8 mouse cellular contexts compared by ENCODE assay signal in genomic region chr11:96916044-96916884, GRCm38 (mm10). TPM values are rescaled to one million over a fixed set of nuclear protein-coding genes. Genes with fewer than 3 reads are reported as not detected.
DNase-seq lines count a peak whose midpoint lies in the region; ATAC-seq lines count a peak whose summit lies in the region.

Gene Cdk5rap3, minus strand, starts transcription at chr11:96916496.

- peak within 1 kb of the TSS; percentile 91 for H3K4me2 ChIP-seq in heart, embryonic 14.5 days (ENCODE audit: low read length)
- peak within 1 kb of the TSS; percentile 84 for H3K4me2 ChIP-seq in liver, embryonic 13.5 days
- H3K4me2 ChIP-seq in stomach, embryonic 16.5 days (ENCODE audit: low read depth, low read length): peak within 1 kb of the TSS; percentile 87

- peak within 1 kb of the TSS; percentile 41 to 64; a peak in 3 of 4 replicates for H3K27ac ChIP-seq in heart, embryonic 14.5 days (replicated peaks in 1 of 2; ENCODE audit: control insufficient read depth in 1 of 2, insufficient read depth in 1 of 2, low read depth in 2 of 2, low read length in 2 of 2)
- peak within 1 kb of the TSS; percentile 99 for H3K27ac ChIP-seq in liver, embryonic 13.5 days
- peak within 1 kb of the TSS; percentile 60 for H3K27ac ChIP-seq in stomach, embryonic 16.5 days (ENCODE audit: low read length)

- H3K4me3 ChIP-seq in heart, embryonic 14.5 days (ENCODE audit: control insufficient read depth in 1 of 2, insufficient read depth in 1 of 2, low read depth in 1 of 2, low read length in 2 of 2): peak within 1 kb of the TSS; percentile 77 to 82
- peak within 1 kb of the TSS; percentile 79 for H3K4me3 ChIP-seq in liver, embryonic 13.5 days (replicated peaks)
- peak within 1 kb of the TSS; percentile 66 for H3K4me3 ChIP-seq in stomach, embryonic 16.5 days (replicated peaks; ENCODE audit: low read length)

- peak; percentile 99 for DNase-seq in c-Kit-negative CD71-positive TER-119-positive erythroid progenitor cells, embryonic 14.5 days (ENCODE audit: low read depth, low spot score)
- peak; percentile 95 for DNase-seq in fibroblast of lung, adult 2 months (ENCODE audit: low read depth)
- DNase-seq in kidney, postnatal 14 days: peak; percentile 99
- peak; percentile 100 for DNase-seq in liver, embryonic 13.5 days
- DNase-seq in neural tube, embryonic 10.5 days (ENCODE audit: extremely low spot score, low spot score): peak; percentile 100

- H3K9me3 ChIP-seq in heart, embryonic 14.5 days (ENCODE audit: control insufficient read depth, low read length): no peaks in the 10 kb centered on the region
- H3K9me3 ChIP-seq in liver, embryonic 13.5 days (replicated peaks): no peaks in the 10 kb centered on the region
- H3K9me3 ChIP-seq in stomach, embryonic 16.5 days (replicated peaks; ENCODE audit: control insufficient read depth, low read length): no peaks in the 10 kb centered on the region

- H3K27me3 ChIP-seq in heart, embryonic 14.5 days (ENCODE audit: control insufficient read depth, insufficient read depth, low read length): no peaks in the 10 kb centered on the region
- H3K27me3 ChIP-seq in liver, embryonic 13.5 days: no peaks in the 10 kb centered on the region
- no peaks in the 10 kb centered on the region for H3K27me3 ChIP-seq in stomach, embryonic 16.5 days (ENCODE audit: control insufficient read depth, insufficient read depth, low read length)

- H3K36me3 ChIP-seq in heart, embryonic 14.5 days (ENCODE audit: control insufficient read depth, insufficient read depth, low read length): peaks cover 12% of the 10 kb centered on the region; the same call in 1 of the 2 replicates
- peaks cover 10% of the 10 kb centered on the region for H3K36me3 ChIP-seq in liver, embryonic 13.5 days
- H3K36me3 ChIP-seq in stomach, embryonic 16.5 days (ENCODE audit: control insufficient read depth, insufficient read depth, low read length): no peaks in the 10 kb centered on the region

- peak; percentile 99 for ATAC-seq in CD4-positive, CD25-positive, alpha-beta regulatory T cell, adult 4 months
- ATAC-seq in heart, embryonic 14.5 days (ENCODE audit: insufficient number of reproducible peaks, insufficient read depth, low FRiP score, low read depth): peak; percentile 96
- peak; percentile 82 for ATAC-seq in liver, embryonic 13.5 days (ENCODE audit: low read depth)
- peak; percentile 97 for ATAC-seq in stomach, embryonic 16.5 days (ENCODE audit: insufficient read depth, low FRiP score)

- WGBS in heart, embryonic 14.5 days: under 1% methylated on average over 55 of the region's 55 CpGs
- under 1% methylated on average over 55 of the region's 55 CpGs for WGBS in liver, embryonic 13.5 days (ENCODE audit: insufficient replicate concordance)
- under 1% methylated on average over 55 of the region's 55 CpGs for WGBS in stomach, embryonic 16.5 days

- H3K9ac ChIP-seq in heart, embryonic 14.5 days (ENCODE audit: low read length): peak within 1 kb of the TSS; percentile 81
- peak within 1 kb of the TSS; percentile 85 for H3K9ac ChIP-seq in liver, embryonic 13.5 days
- H3K9ac ChIP-seq in stomach, embryonic 16.5 days (ENCODE audit: low read length): peak within 1 kb of the TSS; percentile 80

- peaks cover 0 to 9% of the 10 kb centered on the region in 2 experiments; a peak in 2 of 4 replicates for H3K4me1 ChIP-seq in heart, embryonic 14.5 days (ENCODE audit: control insufficient read depth in 2 of 2, insufficient read depth in 2 of 2, low read length in 2 of 2)
- H3K4me1 ChIP-seq in liver, embryonic 13.5 days (replicated peaks): peaks cover 64% of the 10 kb centered on the region
- peaks cover 17% of the 10 kb centered on the region for H3K4me1 ChIP-seq in stomach, embryonic 16.5 days (ENCODE audit: control insufficient read depth, insufficient read depth, low read length)

RNA-seq across cellular contexts. Expression of gene Cdk5rap3, which starts in this region (rescaled TPM):
- polyA plus RNA-seq in CD4-positive, CD25-positive, alpha-beta regulatory T cell, adult 4 months (2017; shearing (Covaris generic)): 100 to 1,000 TPM in 1 of 2 experiments, 10 to 100 TPM in 1; 82.3 to 119 TPM
- polyA plus RNA-seq in heart, embryonic 14.5 days (2014; fragmentation: Nextera tagmentation; extraction: Ambion mirVana): 44.7 and 50.9 TPM in 2 replicates
- 39.6 and 44.4 TPM in 2 replicates for polyA plus RNA-seq in liver, embryonic 13.5 days (2015; fragmentation: Nextera tagmentation; extraction: Ambion mirVana)
- 68.7 and 75.0 TPM in 2 replicates for polyA plus RNA-seq in stomach, embryonic 16.5 days (2015; fragmentation: Nextera tagmentation; extraction: Ambion mirVana)

Comparison
In these comparisons a context has a peak if more than half of its experiments do, and no peak if none do; other contexts are left out.
1. Peak in every context shown above with its lines: DNase-seq, ATAC-seq, H3K4me3 ChIP-seq and H3K27ac ChIP-seq.